Mouse (Mus musculus): ENCODE data around the gene Rusc2. TPM values are rescaled to one million over a fixed set of nuclear protein-coding genes. Genes with fewer than 3 reads are reported as not detected.
A peak's percentile ranks its signal among the peaks of the same experiment; 100 is the strongest.

The Rusc2 gene
- polyA plus RNA-seq, 1 experiment from 2014 or later, result 11.5 TPM

DNA sequence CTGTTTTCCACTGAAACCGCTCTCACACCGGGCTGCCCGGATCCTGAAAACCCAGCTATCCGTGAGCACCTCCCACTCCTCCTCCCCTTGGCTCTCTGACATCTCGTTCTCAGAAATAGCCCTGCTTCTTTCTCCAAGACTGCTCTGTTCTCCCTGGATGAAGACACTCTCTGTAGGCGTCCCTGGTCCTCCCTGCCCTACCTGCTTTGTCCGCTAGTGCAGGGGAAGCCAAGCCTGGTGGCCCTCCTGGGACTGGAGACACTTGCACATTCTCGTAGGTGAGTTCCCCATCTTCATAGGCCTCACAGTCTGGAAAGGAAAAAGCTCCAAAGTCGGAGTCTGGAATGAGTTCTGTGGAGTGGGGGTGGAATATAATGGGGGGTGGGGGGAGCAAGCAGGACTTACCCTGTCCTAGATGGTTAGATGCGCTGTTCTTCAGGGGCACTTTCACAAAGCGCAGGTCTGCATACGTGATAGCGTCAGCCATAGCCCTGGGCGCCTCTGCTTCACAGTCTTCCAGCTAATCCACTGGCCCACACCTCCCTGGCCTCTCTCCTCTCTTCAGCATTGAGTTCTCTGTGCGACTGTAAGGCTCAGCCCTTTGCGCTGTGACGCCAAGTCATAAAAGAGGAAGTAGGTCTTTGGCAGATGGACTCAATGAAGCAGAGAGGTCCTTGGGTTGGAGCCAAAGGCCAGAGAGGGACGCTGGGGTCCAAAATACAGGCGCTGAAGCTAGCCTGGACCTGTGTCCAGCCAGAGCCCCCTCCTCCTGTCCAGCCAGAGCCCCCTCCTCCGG is 72.5 kb downstream of the Rusc2 start, which contains the start of gene Cd72:
Gene Cd72 (minus strand): TSS at position 588 of the 796 bp plus-strand sequence.
- 33% methylated on average over 20 of the region's 20 CpGs for WGBS
- peaks cover 3% of the 10 kb centered on the region for H3K4me1 ChIP-seq (replicated peaks; ENCODE audit: control insufficient read depth, insufficient read depth)
- H3K27me3 ChIP-seq (ENCODE audit: control insufficient read depth, insufficient read depth, low read length), result no peaks in the 10 kb centered on the region
- peak within 1 kb of the TSS; percentile 17 for H3K4me3 ChIP-seq (ENCODE audit: low read depth, low read length)
- H3K9me3 ChIP-seq (ENCODE audit: control insufficient read depth, low read length), result no peaks in the 10 kb centered on the region
- peak within 1 kb of the TSS; percentile 23; the same call in 1 of the 2 replicates for H3K9ac ChIP-seq (ENCODE audit: low read length)
- DNase-seq (ENCODE audit: low spot score) (no peak), ATAC-seq (ENCODE audit: low FRiP score, low TSS enrichment) (no peak)
- no peak within 1 kb of the TSS for H3K27ac ChIP-seq (replicated peaks)
- TF ChIP-seq EP300 (optimal IDR thresholded peaks at IDR 0.05) (no peak), CTCF (IDR thresholded peaks at IDR 0.05; ENCODE audit: low read depth) (peak; percentile 37)
- H3K4me2 ChIP-seq (replicated peaks; ENCODE audit: low read depth), result peak within 1 kb of the TSS; percentile 35
- H3K36me3 ChIP-seq (ENCODE audit: control insufficient read depth, insufficient read depth, low read length), result no peaks in the 10 kb centered on the region

DNA sequence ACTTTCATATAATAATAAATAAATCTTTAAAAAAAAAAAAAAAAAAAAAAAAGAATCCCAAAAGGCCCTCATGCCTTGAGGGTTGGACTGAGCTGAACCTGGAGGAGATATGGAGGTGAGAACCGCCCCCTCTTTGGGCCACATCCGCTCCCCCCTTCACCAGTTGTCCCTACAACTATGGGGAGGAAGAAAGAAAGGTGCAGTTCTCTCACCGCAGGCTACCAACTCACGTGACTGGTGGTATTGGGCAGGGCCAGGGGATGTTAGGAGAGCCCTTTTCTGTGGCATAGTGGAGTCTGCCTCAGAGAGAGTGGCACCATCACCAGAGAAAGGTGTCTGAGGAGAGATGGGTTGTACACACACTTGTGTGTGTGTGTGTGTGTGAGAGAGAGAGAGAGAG is 74.7 kb downstream of the Rusc2 start:
- DNase-seq (ENCODE audit: low spot score) (no peak), ATAC-seq (ENCODE audit: low FRiP score, low TSS enrichment) (no peak)
- Histone ChIP-seq H3K27ac (replicated peaks) (no peak overlapping the region), H3K4me1 (replicated peaks; ENCODE audit: control insufficient read depth, insufficient read depth) (peaks cover 3% of the 10 kb centered on the region), H3K4me2 (replicated peaks; ENCODE audit: low read depth) (no peak overlapping the region), H3K4me3 (ENCODE audit: low read depth, low read length) (no peak overlapping the region), H3K9me3 (ENCODE audit: control insufficient read depth, low read length) (no peaks in the 10 kb centered on the region), H3K9ac (ENCODE audit: low read length) (no peak overlapping the region), H3K36me3 (ENCODE audit: control insufficient read depth, insufficient read depth, low read length) (no peaks in the 10 kb centered on the region), H3K27me3 (ENCODE audit: control insufficient read depth, insufficient read depth, low read length) (no peaks in the 10 kb centered on the region)
- WGBS, result 26% methylated on average over 4 of the region's 4 CpGs
- no peak for TF ChIP-seq CTCF (IDR thresholded peaks at IDR 0.05; ENCODE audit: low read depth)

DNA sequence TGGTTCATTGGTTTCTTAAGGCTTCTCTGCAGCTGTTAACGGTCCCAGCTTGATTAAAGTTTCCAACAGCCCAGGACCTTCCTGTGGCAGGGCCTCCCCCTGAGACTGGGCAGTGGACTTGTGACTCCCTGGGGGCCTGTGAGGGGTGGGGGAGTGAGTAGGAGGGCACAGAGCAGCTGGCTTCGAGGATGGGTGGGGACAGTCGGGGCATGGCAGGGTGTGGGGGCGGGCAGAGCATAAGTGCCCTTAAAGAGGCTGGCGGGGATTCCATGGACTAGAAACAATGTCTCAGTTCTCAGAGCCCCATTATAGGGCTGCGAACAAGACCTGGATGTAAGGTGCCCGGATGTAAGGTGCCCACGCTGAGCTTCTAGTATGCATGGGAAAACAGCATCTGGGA is 75.3 kb downstream of the Rusc2 start:
- TF ChIP-seq EP300 (optimal IDR thresholded peaks at IDR 0.05) (no peak), CTCF (IDR thresholded peaks at IDR 0.05; ENCODE audit: low read depth) (no peak)
- Histone ChIP-seq H3K36me3 (ENCODE audit: control insufficient read depth, insufficient read depth, low read length) (no peaks in the 10 kb centered on the region), H3K9me3 (ENCODE audit: control insufficient read depth, low read length) (no peaks in the 10 kb centered on the region), H3K27ac (replicated peaks) (no peak overlapping the region), H3K4me2 (replicated peaks; ENCODE audit: low read depth) (no peak overlapping the region), H3K9ac (ENCODE audit: low read length) (no peak overlapping the region), H3K4me3 (ENCODE audit: low read depth, low read length) (no peak overlapping the region), H3K27me3 (ENCODE audit: control insufficient read depth, insufficient read depth, low read length) (no peaks in the 10 kb centered on the region), H3K4me1 (replicated peaks; ENCODE audit: control insufficient read depth, insufficient read depth) (peaks cover 3% of the 10 kb centered on the region)
- WGBS, result 18% methylated on average over 8 of the region's 8 CpGs
- ATAC-seq (ENCODE audit: low FRiP score, low TSS enrichment) (no peak), DNase-seq (ENCODE audit: low spot score) (no peak)

DNA sequence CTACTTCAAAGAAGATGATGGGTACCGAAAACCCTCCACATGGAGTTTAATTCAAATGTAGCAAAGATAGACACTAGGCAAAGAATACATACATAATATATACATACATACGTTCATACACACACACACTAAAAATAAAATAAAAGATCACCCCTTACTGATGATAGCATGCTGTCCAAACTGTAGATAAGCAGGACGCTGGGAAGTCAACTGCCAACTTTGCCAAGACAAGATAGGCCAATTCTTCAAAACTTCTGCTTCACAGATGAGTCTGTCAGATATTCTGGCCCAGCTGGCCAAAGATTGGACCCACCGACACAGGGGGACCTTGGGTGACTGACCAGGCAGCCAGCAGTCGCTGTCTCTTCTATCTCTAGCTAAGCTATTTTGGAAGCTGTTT is 81.3 kb downstream of the Rusc2 start:
- no peaks in the 10 kb centered on the region for H3K36me3 ChIP-seq (ENCODE audit: control insufficient read depth, insufficient read depth, low read length)
- no peak for ATAC-seq (ENCODE audit: low FRiP score, low TSS enrichment)
- no peak for TF ChIP-seq EP300 (optimal IDR thresholded peaks at IDR 0.05)
- TF ChIP-seq CTCF (IDR thresholded peaks at IDR 0.05; ENCODE audit: low read depth), result no peak

GRCm38 (mm10) chr4:43465935-43466334 is 84.2 kb downstream of the Rusc2 start:
- H3K9me3 ChIP-seq (ENCODE audit: control insufficient read depth, low read length), result no peaks in the 10 kb centered on the region

More for the DNA sequence above, 81.3 kb downstream of the Rusc2 start:
- Histone ChIP-seq H3K9me3 (ENCODE audit: control insufficient read depth, low read length) (no peaks in the 10 kb centered on the region), H3K27me3 (ENCODE audit: control insufficient read depth, insufficient read depth, low read length) (no peaks in the 10 kb centered on the region), H3K9ac (ENCODE audit: low read length) (no peak overlapping the region), H3K4me3 (ENCODE audit: low read depth, low read length) (no peak overlapping the region), H3K4me1 (replicated peaks; ENCODE audit: control insufficient read depth, insufficient read depth) (no peaks in the 10 kb centered on the region), H3K27ac (replicated peaks) (no peak overlapping the region), H3K4me2 (replicated peaks; ENCODE audit: low read depth) (no peak overlapping the region)
- DNase-seq (ENCODE audit: low spot score), result no peak
- 87% methylated on average over 5 of the region's 5 CpGs for WGBS

DNA sequence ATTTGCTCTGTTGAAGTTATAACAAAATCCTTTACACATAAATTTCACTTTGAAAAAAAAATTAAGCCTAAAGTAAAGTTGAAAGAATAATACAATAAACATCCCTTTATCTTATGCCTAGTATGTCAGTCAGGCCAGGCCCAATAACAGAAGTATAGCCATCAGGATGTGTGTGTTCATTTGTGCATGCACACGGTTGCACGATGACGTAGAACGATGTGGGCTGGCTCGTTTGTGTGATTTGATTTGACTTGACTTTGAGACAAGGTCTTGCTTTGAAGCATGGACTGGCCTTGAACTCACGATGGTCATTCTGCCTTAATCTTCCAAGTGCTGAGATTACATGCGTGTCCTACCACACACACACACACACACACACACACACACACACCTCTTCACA is 85.1 kb downstream of the Rusc2 start:
- H3K9me3 ChIP-seq (ENCODE audit: control insufficient read depth, low read length), result no peaks in the 10 kb centered on the region
- 86% methylated on average over 7 of the region's 7 CpGs for WGBS
- TF ChIP-seq CTCF (IDR thresholded peaks at IDR 0.05; ENCODE audit: low read depth), result no peak
- TF ChIP-seq EP300 (optimal IDR thresholded peaks at IDR 0.05), result no peak

More at GRCm38 (mm10) chr4:43465935-43466334, 84.2 kb downstream of the Rusc2 start:
- Histone ChIP-seq H3K4me2 (replicated peaks; ENCODE audit: low read depth) (no peak overlapping the region), H3K36me3 (ENCODE audit: control insufficient read depth, insufficient read depth, low read length) (no peaks in the 10 kb centered on the region), H3K27ac (replicated peaks) (no peak overlapping the region), H3K9ac (ENCODE audit: low read length) (no peak overlapping the region), H3K4me1 (replicated peaks; ENCODE audit: control insufficient read depth, insufficient read depth) (no peaks in the 10 kb centered on the region), H3K4me3 (ENCODE audit: low read depth, low read length) (no peak overlapping the region), H3K27me3 (ENCODE audit: control insufficient read depth, insufficient read depth, low read length) (no peaks in the 10 kb centered on the region)
- TF ChIP-seq EP300 (optimal IDR thresholded peaks at IDR 0.05) (no peak), CTCF (IDR thresholded peaks at IDR 0.05; ENCODE audit: low read depth) (no peak)
- 75% methylated on average over 6 of the region's 6 CpGs for WGBS
- no peak for DNase-seq (ENCODE audit: low spot score)
- no peak for ATAC-seq (ENCODE audit: low FRiP score, low TSS enrichment)

More for the DNA sequence above, 85.1 kb downstream of the Rusc2 start:
- Histone ChIP-seq H3K36me3 (ENCODE audit: control insufficient read depth, insufficient read depth, low read length) (no peaks in the 10 kb centered on the region), H3K4me2 (replicated peaks; ENCODE audit: low read depth) (no peak overlapping the region), H3K27me3 (ENCODE audit: control insufficient read depth, insufficient read depth, low read length) (no peaks in the 10 kb centered on the region), H3K27ac (replicated peaks) (no peak overlapping the region), H3K4me3 (ENCODE audit: low read depth, low read length) (no peak overlapping the region), H3K9ac (ENCODE audit: low read length) (no peak overlapping the region), H3K4me1 (replicated peaks; ENCODE audit: control insufficient read depth, insufficient read depth) (no peaks in the 10 kb centered on the region)
- no peak for ATAC-seq (ENCODE audit: low FRiP score, low TSS enrichment)
- DNase-seq (ENCODE audit: low spot score), result no peak

All from stomach, postnatal 0 days (tissue).